Mouse (Mus musculus) layer of hippocampus, postnatal 36 days (tissue): Measurements from ENCODE around the gene Shbg. TPM values are rescaled to one million over a fixed set of nuclear protein-coding genes. Genes with fewer than 3 reads are reported as not detected.
A peak's percentile ranks its signal among the peaks of the same experiment; 100 is the strongest.

ENCODE experiments used
- DNase-seq, 2 experiments: peaks; one replicate each; pipeline ENCODE4 v3.0.0; 2022
- total RNA-seq, 2 experiments: library from RNA; stranded (reverse); gene quantifications; 2 replicates each; pipeline ENCODE4 v1.2.3; 2021

Gene Shbg
- not detected for total RNA-seq

DNA sequence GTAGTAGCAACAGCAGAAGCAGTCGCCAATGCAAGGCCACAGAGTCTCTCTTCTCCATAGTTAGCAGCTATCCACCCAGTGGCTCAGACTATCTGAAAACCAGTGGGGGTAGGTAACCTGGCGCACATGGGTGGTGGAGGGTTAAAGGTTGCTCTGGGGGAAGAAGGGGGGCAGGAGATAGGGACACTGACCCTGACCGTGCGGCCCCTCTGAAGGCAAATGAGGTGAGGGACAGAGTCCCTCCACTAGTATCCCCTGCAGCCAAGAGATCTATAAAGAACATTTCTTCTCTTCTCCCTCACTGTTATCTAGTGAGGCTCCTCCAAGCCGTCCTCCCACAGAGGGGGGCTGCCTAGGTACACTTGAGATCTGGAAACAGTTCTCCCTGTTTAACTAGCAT lies at the start of gene Shbg:
Gene Shbg, minus strand, starts transcription at position 101 of the 400 bp plus-strand sequence.
- no peak for DNase-seq

DNA sequence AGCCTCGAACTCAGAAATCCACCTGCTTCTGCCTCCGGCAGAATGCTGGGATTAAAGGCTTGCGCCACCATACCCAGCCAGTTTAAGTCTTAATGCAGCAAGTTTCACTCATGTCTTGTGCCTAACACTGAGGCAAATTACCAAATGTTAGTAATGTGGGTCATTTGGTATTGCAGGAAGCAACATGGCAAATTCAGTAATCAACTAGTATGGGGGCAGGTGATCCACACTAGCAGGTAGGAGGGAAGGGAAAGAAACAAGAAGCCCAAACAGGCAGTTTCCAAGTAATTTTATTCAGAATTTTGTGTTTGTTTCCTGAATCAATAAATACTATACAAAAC lies 48.9 kb upstream of the Shbg start:
- DNase-seq: no peak

DNA sequence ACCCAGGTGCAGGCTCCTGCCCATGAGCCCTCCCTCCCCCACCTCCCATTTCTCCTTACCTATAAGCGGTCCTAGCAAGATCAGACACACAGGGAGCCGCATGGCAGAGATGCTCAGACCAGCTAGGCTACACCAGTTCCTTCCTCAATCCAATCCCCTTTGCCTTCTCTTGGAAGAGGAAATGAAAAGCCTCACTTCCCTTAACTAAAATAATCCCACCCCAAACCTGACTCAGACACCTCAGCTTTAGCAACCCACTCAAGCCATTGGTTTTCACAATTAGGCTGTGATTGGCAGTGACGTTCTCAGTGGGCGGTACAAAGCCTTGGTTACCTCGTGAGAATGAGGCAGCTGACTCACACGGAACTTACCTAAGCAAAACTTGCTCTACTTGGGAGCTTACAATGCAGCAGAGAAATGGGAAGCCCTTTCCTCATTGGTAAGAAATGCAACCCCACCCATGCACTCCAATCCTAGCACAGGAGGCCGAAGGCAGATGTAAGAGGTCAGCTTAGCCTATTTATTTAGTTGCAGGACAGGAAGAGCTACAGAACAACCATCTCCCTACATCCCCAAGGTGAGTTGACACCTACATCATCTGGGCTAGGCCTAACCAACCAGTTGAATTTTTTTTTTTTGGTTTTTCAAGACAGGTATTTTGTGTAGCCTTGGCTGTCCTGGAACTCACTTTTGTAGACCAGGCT lies 48.4 kb upstream of the Shbg start, which contains the start of gene Cd68:
Gene Cd68, minus strand, starts transcription at position 193 of the 704 bp plus-strand sequence.
- DNase-seq: peak; percentile 55 to 64

DNA sequence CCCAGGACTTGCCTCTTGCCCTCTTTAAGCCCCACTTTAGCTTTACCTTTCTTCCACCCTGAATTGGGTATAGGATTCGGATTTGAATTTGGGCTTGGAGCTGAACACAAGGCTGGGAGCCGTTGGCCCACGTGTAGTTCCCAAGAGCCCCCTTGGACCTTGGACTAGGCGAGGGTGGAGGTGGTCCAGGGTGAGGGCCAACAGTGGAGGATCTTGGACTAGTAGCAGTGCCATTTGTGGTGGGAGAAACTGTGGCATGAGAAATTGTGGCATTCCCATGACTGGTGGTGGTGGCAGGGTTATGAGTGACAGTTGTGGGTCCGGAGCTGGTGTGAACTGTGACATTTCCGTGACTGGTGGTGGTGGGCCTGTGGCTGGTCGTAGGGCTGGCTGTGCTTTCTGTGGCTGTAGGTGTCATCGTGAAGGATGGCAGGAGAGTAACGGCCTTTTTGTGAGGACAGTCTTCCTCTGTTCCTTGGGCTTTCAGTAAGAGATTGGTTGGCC lies 47.8 kb upstream of the Shbg start:
- DNase-seq: no peak

DNA sequence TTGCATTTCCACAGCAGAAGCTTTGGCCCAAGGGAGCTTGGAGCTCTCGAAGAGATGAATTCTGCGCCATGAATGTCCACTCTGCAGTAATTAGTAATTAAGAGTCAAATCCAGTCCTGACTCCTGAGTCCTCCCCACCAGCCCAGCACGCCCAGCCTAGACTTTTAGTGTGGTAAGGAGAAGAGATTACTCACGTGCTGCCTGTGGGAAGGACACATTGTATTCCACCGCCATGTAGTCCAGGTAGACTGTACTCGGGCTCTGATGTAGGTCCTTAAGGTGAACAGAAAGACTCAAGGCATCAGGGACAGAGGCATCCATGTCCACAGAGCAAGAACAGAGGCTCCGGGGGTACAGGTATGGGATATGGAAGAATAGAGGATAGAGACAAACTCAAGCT lies 47.1 kb upstream of the Shbg start:
- no peak for DNase-seq

DNA sequence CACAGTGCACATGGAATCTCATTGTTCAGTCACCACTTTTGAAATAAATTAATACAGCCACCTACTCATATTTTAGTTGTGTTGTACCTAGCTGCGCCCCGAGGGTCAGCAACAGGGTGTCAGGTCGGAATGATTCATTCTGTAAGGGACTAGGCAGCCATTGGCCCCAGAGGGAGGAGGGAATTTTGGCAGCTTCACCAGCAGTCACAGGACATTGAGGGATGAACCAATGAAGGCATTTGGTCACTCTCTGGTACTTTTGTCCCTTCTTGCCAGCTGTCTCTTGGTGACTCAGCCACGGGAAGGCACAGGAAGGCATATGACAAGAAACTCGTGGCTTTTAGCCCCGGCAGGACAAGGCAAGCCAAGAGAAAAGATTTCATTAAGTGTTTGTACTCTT lies 46.1 kb upstream of the Shbg start:
- DNase-seq: no peak

DNA sequence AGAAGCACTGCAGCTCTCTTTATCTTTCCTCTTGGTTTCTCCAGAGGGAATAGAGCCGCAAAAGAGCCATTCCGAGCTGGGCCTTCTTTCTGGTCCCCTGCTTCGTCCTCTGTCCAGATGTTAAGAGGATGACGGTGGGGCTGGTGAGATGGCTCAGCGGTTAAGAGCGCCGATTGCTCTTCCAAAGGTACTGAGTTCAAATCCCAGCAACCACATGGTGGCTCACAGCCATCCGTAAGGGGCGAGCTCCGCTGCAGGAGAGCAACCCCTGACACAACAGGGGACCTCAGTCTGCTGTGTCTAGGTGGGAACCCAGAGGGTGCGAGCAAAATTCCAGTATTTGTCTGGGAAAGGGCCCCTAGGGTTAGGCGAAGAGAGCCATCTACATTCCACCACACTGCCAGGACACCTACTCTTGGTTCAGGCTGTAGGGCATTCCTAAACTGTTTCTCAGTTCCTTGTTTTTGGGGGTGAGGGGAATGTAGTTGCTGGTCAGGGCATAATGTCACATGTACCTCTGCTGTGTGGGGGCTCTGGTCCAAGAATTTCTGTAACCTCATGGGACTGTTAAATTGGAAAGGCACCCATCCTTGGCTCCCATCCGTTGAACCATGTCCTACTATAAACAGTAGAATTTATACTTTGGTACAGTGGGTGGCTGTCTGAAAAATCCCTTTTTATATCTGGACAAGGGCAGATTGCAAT lies 45.4 kb upstream of the Shbg start:
- DNase-seq: no peak

DNA sequence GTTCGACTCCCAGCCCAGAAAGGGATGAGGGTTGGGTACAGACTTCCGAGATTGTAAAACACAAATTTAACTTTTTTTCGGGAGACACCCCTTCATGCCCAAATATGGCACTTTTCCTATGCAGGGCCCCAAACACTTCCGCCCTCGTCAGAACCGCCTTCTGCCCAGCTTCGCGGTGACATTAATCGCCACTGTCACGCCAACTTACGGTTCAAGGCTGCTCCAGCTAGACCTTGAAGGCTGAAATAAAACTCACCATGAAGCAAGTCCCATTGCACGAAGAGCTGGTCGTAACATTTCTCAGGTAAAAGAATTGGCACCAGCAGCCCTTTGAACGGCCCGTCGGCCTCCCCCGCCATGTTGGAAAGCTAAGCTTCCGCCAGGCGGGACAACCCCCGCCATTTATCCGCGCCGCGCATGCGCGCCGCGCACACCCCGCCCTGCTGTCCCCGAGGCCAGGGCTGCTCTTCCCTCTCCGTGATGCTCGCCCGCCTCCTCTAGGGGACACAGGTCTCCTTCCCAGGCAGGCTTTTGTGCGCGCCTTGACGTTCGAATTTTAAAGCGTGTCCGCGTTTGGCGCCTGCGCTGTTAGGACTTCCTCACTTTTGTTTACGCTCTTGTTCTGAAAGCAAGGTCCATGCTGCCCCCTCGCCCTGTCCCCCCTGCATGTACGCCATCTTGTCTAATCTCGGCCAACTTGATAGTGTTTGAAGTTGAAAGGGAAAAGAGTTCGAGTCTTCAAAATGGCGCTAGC lies 44.7 kb upstream of the Shbg start, which contains the start of gene Mpdu1:
Gene Mpdu1, minus strand, starts transcription at position 430 of the 754 bp plus-strand sequence.
- DNase-seq: peak; percentile 94 to 95

DNA sequence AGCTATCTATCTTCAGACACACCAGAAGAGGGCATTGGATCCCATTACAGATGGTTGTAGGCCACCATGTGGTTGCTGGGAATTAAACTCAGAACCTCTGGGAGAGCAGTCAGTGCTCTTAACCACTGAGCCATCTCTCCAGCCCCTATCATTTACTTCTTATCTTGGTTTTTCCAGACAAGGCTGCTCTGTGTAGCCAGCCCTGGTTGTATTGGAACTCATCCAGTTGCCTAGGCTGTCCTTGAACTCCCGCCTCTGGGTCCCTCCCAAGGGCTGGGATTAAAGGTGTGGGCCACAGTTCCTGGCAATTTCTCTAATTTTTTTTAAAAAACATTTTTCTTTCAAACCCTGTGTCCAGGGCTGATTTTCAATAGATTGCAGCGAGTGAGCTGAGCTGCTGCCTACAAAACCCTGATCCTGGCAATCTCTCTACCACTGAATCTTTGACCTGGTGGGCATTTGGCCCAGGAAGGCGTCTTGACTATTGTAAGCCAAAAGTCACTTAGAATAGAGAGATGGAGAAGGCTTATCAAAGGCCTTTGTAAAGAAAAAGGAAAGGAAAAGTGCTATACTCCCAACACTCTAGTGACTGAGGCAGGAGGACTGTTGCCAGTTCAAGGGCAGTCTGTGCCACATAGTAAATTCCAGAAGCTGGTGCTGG lies 43.6 kb upstream of the Shbg start:
- no peak for DNase-seq

DNA sequence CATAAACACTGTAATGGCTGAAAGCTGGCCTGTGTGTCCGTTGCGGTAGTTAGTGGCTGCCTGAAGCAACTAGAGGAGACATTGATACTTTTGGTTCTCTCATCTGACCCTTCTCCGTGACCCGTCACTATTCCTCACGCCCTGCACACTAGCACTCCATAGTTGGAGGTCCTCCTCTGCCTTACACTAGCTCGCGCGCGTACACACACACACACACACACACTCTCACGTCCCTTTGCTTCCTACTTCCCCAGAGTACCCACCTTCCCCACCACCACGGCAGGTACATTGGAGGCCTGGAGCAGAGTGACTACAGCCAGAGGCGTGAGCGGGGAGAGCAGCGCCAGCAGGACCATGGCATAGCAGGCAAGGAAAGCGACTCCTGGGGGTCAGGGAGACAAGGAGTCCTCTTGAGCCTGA lies 39.8 kb upstream of the Shbg start:
- no peak for DNase-seq

DNA sequence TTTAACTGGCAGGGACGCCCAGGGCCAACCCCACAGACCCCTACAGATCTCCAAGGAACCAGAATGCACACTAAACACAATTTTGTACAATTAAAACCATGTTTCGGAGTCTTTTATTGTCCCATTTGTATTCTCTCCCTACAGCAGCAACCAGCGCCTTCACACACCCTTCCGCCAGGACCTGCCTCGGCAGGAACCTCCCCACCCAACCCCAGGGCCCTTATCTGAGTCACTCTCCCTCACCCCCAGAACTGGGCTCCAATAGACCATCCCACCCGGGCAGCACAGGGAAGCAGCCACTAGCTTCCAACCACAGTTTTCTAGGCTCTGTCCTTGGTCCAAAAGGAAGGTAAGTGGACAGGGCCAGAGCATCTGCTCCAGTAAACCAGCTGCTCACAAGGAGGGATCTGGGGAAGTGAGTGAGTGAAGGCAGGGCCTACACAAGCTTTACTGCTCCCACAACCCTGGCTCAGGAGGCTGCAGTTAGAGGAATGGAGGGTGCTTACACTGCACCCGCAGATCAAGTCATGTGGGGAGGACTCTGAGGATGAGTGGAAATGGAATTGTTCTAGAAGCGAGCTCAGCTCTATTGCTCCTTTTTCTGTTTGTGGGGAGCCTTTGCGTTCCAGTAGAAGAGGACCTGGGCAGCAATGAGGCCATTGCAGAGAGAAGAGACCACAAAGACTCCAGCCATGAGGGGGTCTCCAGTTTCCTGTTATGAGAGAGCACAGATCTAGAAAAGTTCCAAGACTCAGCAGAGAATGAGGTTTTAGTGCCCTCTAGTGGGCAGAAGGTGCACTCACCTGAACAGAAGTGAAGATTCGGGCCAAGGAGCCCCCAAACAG lies 39.1 kb upstream of the Shbg start:
- no peak for DNase-seq

DNA sequence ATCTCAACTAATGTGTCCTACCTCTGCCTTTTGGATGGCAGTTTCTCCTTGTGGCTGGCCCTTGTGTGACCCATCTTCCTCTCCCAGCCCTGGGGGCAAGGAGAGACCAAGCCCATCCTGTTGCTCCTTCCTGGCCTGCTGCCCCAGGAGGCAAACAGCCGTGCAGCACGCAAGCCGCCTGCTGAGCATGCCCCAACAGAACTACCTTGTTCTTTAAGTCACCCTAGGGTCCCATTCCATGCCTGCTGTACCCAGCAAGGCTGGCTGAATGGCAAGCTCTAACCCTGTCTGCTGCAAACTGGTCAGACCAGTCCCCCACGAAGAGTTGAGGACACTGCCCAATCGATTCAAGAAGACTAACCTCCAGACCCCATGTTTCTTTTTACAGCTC lies 38.4 kb upstream of the Shbg start:
- DNase-seq: no peak

DNA sequence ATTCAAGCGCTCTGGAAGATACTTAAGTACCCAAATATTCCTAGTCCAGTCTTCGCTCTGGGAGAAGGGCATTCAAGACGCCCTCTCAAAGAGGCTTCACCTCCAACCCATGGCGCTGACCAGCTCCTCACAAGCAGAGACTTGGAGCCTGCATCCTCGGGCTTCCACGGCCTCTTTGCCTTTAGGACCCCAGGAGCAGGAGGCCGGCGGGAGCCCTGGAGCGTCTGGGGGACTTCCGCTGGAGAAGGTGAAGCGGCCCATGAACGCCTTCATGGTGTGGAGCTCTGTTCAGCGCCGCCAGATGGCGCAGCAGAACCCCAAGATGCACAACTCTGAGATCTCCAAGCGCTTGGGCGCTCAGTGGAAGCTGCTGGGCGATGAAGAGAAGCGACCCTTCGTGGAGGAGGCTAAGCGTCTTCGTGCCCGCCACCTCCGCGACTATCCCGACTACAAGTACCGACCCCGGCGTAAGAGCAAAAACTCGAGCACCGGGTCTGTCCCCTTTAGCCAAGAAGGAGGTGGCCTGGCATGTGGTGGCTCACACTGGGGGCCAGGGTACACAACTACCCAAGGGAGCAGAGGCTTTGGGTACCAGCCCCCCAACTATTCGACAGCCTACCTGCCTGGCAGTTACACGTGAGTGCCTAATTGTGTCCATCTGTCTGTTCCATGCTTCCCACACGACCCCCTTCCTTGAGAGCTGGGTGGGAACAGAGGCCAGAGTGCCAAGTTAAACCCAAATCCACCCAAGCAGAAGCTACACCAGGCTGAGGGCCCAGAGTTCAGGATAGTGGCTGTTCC lies 37.8 kb upstream of the Shbg start, which contains the start of gene Sox15:
Gene Sox15, plus strand, starts transcription at position 51 of the 801 bp plus-strand sequence.
- DNase-seq: peak; percentile 69 to 74

DNA sequence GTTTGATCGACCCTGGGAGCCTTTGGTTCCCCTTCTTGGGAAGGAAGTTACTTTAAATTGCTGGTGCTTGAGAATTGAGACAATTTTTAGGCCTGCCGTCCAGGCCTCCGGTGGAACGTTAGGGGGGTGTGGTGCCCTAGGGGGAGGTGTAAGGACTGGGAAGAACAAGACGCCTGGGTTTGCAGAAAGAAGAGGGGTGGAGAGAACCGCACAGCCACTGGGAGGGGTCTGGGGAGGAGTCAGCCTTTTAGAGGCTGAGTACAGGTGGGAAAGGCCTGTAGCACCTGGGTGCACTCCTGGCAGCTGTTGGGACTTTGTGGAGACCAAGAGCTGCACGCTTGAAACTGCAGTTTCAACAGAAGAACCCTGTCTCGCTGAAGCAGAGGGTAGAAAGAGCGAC lies 37.1 kb upstream of the Shbg start:
- no peak for DNase-seq

DNA sequence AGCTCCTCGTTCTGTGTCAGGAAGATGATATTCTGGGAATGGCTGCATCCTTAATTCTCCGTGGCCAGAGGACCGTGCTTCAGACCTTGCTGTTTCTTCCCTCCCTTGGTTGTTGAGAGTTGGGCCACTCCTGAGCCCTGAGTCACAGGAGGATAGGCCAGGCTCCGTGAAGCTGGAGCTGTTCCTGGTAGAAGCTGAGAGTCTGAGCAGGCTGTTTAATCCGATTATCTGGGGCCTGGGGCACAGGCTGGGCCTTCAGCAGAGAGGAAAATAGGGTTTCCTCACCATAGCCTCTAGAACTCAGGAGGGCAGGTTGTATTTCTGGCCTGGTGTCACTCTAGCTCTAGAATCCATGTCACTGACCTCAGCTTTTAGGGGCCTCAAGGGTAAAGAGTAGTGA lies 35.7 kb upstream of the Shbg start:
- DNase-seq: no peak

DNA sequence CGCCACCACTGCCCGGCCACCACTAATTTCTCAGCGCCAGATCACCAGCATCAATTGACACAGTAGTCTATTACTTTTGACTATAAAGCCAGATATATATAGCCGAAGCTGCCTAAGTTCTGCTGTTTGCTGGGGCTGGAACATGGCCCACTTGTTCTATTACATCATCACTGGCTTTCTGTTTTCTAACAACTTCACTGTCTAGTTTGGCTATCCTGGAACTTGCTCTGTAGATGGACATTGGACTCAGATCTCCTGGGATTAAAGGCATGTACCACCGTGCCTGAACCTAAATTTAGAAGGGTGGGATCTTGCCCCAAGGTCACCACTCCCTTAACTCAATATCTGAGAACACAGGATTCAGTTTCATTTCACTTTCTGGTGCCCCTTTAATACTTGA lies 28.2 kb upstream of the Shbg start:
- no peak for DNase-seq

DNA sequence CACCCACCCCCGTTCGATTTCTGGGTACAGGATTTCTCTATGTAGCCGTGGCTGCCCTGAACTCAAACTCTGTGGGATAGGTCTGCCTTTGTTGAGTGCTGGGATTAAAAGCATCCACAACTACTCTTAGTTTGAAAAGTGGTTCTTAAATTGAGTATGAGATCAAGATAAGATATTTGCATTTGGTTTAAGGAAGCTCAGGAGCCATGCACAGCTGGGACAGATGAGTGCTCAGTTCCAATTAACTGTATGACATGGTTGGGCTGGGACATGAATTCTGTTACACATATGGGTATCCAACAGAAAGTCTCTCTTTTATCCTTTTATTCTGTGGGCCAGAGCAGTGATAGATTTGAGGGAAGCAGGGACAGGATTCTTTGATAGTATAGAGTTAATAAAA lies 17.8 kb upstream of the Shbg start:
- no peak for DNase-seq

DNA sequence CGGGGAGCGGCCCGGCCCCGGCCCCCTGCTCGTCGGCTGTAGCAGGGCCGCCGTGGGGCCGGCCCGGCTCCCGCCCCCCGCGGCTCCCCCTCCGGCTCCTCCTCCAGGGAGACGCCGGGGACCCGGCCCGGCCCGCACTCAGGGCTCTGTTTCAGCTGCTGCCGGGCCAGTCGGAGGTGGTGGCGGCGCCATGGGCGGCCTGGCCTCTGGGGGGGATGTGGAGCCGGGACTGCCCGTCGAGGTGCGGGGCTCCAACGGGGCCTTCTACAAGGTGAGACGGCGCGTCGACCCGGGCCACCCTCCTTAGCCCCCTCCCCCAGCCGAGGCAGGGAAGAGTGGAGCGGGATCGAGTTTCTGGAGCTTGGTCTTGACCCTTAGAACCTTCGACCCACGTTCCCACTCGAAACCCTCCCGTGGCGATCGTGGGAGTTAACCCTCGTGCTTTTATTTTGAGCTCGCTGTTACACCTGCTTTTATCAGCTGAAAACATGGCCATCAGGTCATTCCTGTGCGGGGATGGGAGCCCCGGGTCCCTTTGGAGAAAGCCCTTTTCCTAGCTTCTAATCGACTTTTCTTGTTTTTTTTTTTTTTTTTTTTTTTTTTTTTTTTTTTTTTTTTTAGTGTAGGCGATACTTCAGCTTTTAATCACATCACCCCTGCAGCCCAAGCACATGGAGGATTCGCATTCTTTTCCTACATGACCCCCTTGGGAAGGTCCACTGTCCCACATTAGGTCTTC lies 15.6 kb upstream of the Shbg start:
- DNase-seq: peak in 1 of 2 experiments; percentile 53

DNA sequence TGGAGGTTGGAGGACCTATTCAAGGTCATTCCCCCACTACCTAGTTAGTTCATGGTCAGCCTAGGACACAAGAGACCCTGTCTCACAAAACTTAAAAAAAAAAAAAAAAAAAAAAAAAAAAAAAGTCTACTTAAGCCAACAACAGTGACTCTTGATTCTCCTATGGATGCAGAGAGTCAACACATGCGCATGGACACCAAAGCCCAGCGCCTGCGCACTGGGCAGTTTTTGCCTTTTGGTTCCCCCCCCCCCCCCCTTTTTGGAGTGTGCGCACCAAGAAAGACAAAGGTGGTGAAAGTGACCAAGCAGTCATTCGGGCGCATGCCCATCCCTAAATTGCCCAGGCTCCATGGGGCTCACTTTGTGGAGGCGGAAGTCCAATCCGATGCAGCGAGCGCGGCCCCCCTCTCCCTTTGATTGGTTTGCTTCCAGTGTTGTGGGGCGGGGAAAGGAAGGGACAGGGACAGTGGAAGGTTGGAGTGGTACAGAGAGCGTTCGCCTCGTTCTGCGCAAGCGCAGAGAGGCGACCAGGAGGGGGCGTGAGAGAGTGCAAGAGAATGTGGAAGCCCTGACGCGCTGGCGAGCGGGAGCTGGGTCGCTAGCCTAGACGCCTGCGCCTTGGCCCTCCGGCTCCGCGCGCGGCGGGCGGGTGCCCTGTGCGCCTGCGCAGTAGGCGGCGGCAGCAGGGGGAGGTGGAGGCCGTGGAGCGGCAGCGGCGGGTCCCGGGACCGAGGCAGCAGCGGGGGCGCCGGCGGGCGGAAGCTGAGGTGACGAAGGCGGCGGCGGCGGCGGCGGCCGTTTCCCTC lies 14.8 kb upstream of the Shbg start, which contains the start of gene Fxr2:
Gene Fxr2, plus strand, starts transcription at position 707 of the 806 bp plus-strand sequence.
- peak; percentile 100 for DNase-seq
